Mouse (Mus musculus): ENCODE measurements around the gene 4930507D05Rik. TPM values are rescaled to one million over a fixed set of nuclear protein-coding genes. Genes with fewer than 3 reads are reported as not detected.
"Not testable (repeated sequence)": the region's sequence is repeated elsewhere in the genome, so short reads cannot be mapped to it uniquely, and the experiment has no call there.

Gene 4930507D05Rik
- polyA plus RNA-seq, 1 experiment = not detected

GRCm38 (mm10) chr10:62419422-62419821, 29.9 kb upstream of the 4930507D05Rik start:
- H3K27ac ChIP-seq (ENCODE audit: insufficient read depth, low read depth, low read length) = no peak overlapping the region
- TF ChIP-seq POLR2A (IDR thresholded peaks at IDR 0.05; ENCODE audit: insufficient read depth, low read depth, low read length) (no peak), CTCF (IDR thresholded peaks at IDR 0.05; ENCODE audit: insufficient read depth, low read depth, low read length) (no peak)
- WGBS = 90% methylated on average over 5 of the region's 5 CpGs
- H3K4me1 ChIP-seq (ENCODE audit: control insufficient read depth, insufficient read depth, low read length) = peaks cover 8% of the 10 kb centered on the region; the same call in 1 of the 2 replicates
- H3K4me3 ChIP-seq (ENCODE audit: insufficient read depth, low read depth, low read length) = no peak overlapping the region

- no peak for TF ChIP-seq CTCF (IDR thresholded peaks at IDR 0.05; ENCODE audit: insufficient read depth, low read depth, low read length)
- TF ChIP-seq POLR2A (IDR thresholded peaks at IDR 0.05; ENCODE audit: insufficient read depth, low read depth, low read length) = no peak
- Histone ChIP-seq H3K27ac (ENCODE audit: insufficient read depth, low read depth, low read length) (no peak overlapping the region), H3K4me1 (ENCODE audit: control insufficient read depth, insufficient read depth, low read length) (peaks cover 8% of the 10 kb centered on the region; the same call in 1 of the 2 replicates), H3K4me3 (ENCODE audit: insufficient read depth, low read depth, low read length) (no peak overlapping the region)
- 72% methylated on average over 6 of the region's 6 CpGs for WGBS
These were observed 28.9 kb upstream of the 4930507D05Rik start for GRCm38 (mm10) chr10:62420399-62420798.

- TF ChIP-seq CTCF (IDR thresholded peaks at IDR 0.05; ENCODE audit: insufficient read depth, low read depth, low read length) = no peak
- no peak for TF ChIP-seq POLR2A (IDR thresholded peaks at IDR 0.05; ENCODE audit: insufficient read depth, low read depth, low read length)
- H3K27ac ChIP-seq (ENCODE audit: insufficient read depth, low read depth, low read length) = no peak overlapping the region
- WGBS = 82% methylated on average over 3 of the region's 3 CpGs
These were observed 28.2 kb upstream of the 4930507D05Rik start for GRCm38 (mm10) chr10:62421127-62421526.

GRCm38 (mm10) chr10:62422255-62422654, 27.0 kb upstream of the 4930507D05Rik start, which contains the start of gene Hkdc1:
Gene Hkdc1, minus strand, starts transcription at chr10:62422491.
- no peak for TF ChIP-seq CTCF (IDR thresholded peaks at IDR 0.05; ENCODE audit: insufficient read depth, low read depth, low read length)
- no peak for TF ChIP-seq POLR2A (IDR thresholded peaks at IDR 0.05; ENCODE audit: insufficient read depth, low read depth, low read length)
- no peak within 1 kb of the TSS for H3K4me3 ChIP-seq (ENCODE audit: insufficient read depth, low read depth, low read length)
- 46% methylated on average over 15 of the region's 15 CpGs for WGBS
- H3K4me1 ChIP-seq (ENCODE audit: control insufficient read depth, insufficient read depth, low read length) = peaks cover 8% of the 10 kb centered on the region; the same call in 1 of the 2 replicates
- H3K27ac ChIP-seq (ENCODE audit: insufficient read depth, low read depth, low read length) = no peak within 1 kb of the TSS

More at GRCm38 (mm10) chr10:62421127-62421526, 28.2 kb upstream of the 4930507D05Rik start:
- H3K4me1 ChIP-seq (ENCODE audit: control insufficient read depth, insufficient read depth, low read length) = peaks cover 8% of the 10 kb centered on the region; the same call in 1 of the 2 replicates
- no peak overlapping the region for H3K4me3 ChIP-seq (ENCODE audit: insufficient read depth, low read depth, low read length)

GRCm38 (mm10) chr10:62425081-62425871, 24.0 kb upstream of the 4930507D05Rik start:
- Histone ChIP-seq H3K4me3 (ENCODE audit: insufficient read depth, low read depth, low read length) (no peak overlapping the region), H3K4me1 (ENCODE audit: control insufficient read depth, insufficient read depth, low read length) (no peaks in the 10 kb centered on the region), H3K27ac (ENCODE audit: insufficient read depth, low read depth, low read length) (no peak overlapping the region)
- TF ChIP-seq POLR2A (IDR thresholded peaks at IDR 0.05; ENCODE audit: insufficient read depth, low read depth, low read length) (no peak), CTCF (IDR thresholded peaks at IDR 0.05; ENCODE audit: insufficient read depth, low read depth, low read length) (no peak)
- 60% methylated on average over 9 of the region's 9 CpGs for WGBS

GRCm38 (mm10) chr10:62430427-62430826, 18.9 kb upstream of the 4930507D05Rik start:
- TF ChIP-seq CTCF (IDR thresholded peaks at IDR 0.05; ENCODE audit: insufficient read depth, low read depth, low read length) (no peak), POLR2A (IDR thresholded peaks at IDR 0.05; ENCODE audit: insufficient read depth, low read depth, low read length) (no peak)
- 94% methylated on average over 5 of the region's 5 CpGs for WGBS
- Histone ChIP-seq H3K4me3 (ENCODE audit: insufficient read depth, low read depth, low read length) (no peak overlapping the region), H3K4me1 (ENCODE audit: control insufficient read depth, insufficient read depth, low read length) (no peaks in the 10 kb centered on the region), H3K27ac (ENCODE audit: insufficient read depth, low read depth, low read length) (no peak overlapping the region)

GRCm38 (mm10) chr10:62450280-62450640, 971 bp downstream of the 4930507D05Rik start:
- Histone ChIP-seq H3K4me1 (ENCODE audit: control insufficient read depth, insufficient read depth, low read length) (peaks cover 8% of the 10 kb centered on the region; the same call in 1 of the 2 replicates), H3K27ac (ENCODE audit: insufficient read depth, low read depth, low read length) (peak overlapping the region; percentile 99), H3K4me3 (ENCODE audit: insufficient read depth, low read depth, low read length) (peak overlapping the region; percentile 87)
- TF ChIP-seq CTCF (IDR thresholded peaks at IDR 0.05; ENCODE audit: insufficient read depth, low read depth, low read length) (no peak), POLR2A (IDR thresholded peaks at IDR 0.05; ENCODE audit: insufficient read depth, low read depth, low read length) (no peak; the same call in 1 of the 2 replicates)
- WGBS = 33% methylated on average over 18 of the region's 18 CpGs

GRCm38 (mm10) chr10:62452001-62452400, 2.7 kb downstream of the 4930507D05Rik start:
- 72% methylated on average over 11 of the region's 11 CpGs for WGBS
- not testable (repeated sequence) for H3K4me1 ChIP-seq (ENCODE audit: control insufficient read depth, insufficient read depth, low read length); H3K4me3 ChIP-seq (ENCODE audit: insufficient read depth, low read depth, low read length); H3K27ac ChIP-seq (ENCODE audit: insufficient read depth, low read depth, low read length)

GRCm38 (mm10) chr10:62461321-62461720, 12.0 kb downstream of the 4930507D05Rik start:
- Histone ChIP-seq H3K4me3 (ENCODE audit: insufficient read depth, low read depth, low read length) (no peak overlapping the region), H3K4me1 (ENCODE audit: control insufficient read depth, insufficient read depth, low read length) (no peaks in the 10 kb centered on the region), H3K27ac (ENCODE audit: insufficient read depth, low read depth, low read length) (no peak overlapping the region)
- TF ChIP-seq POLR2A (IDR thresholded peaks at IDR 0.05; ENCODE audit: insufficient read depth, low read depth, low read length) (no peak), CTCF (IDR thresholded peaks at IDR 0.05; ENCODE audit: insufficient read depth, low read depth, low read length) (no peak)

Measured in olfactory bulb, adult 2 months (tissue).